Mouse (Mus musculus): ENCODE results near the gene Dusp2. TPM values are rescaled to one million over a fixed set of nuclear protein-coding genes. Genes with fewer than 3 reads are reported as not detected.

Dusp2 gene
- polyA plus RNA-seq, 1 experiment from 2014 or later: 2.8 TPM

- peak overlapping the region; percentile 92 for H3K9ac ChIP-seq
- peak overlapping the region; percentile 96 for H3K4me2 ChIP-seq
- DNase-seq (peak; percentile 44), ATAC-seq (ENCODE audit: low read depth) (peak; percentile 10; the same call in 1 of the 2 replicates)
- peak overlapping the region; percentile 68 for H3K4me3 ChIP-seq (replicated peaks)
- H3K27ac ChIP-seq: peak overlapping the region; percentile 97
- peaks cover 99% of the 10 kb centered on the region for H3K4me1 ChIP-seq (replicated peaks)
- 63% methylated on average over 5 of the region's 5 CpGs for WGBS (ENCODE audit: insufficient replicate concordance)
- H3K27me3 ChIP-seq: peaks cover 30% of the 10 kb centered on the region
- H3K36me3 ChIP-seq: peaks cover 34% of the 10 kb centered on the region
- no peaks in the 10 kb centered on the region for H3K9me3 ChIP-seq (replicated peaks)
These were observed 33.9 kb downstream of the Dusp2 start for GRCm38 (mm10) chr2:127369703-127370376.

GRCm38 (mm10) chr2:127370561-127371483, 34.9 kb downstream of the Dusp2 start:
- peak overlapping the region; percentile 68 for H3K4me3 ChIP-seq (replicated peaks)
- peaks cover 20% of the 10 kb centered on the region for H3K27me3 ChIP-seq
- WGBS (ENCODE audit: insufficient replicate concordance): 19% methylated on average over 9 of the region's 9 CpGs
- no peaks in the 10 kb centered on the region for H3K9me3 ChIP-seq (replicated peaks)
- H3K36me3 ChIP-seq: peaks cover 29% of the 10 kb centered on the region
- H3K4me1 ChIP-seq (replicated peaks): peaks cover 100% of the 10 kb centered on the region
- ATAC-seq (ENCODE audit: low read depth): peak; percentile 89
- peak overlapping the region; percentile 96 for H3K4me2 ChIP-seq
- peak; percentile 85 for DNase-seq
- H3K27ac ChIP-seq: peak overlapping the region; percentile 97
- peak overlapping the region; percentile 92 for H3K9ac ChIP-seq

DNA sequence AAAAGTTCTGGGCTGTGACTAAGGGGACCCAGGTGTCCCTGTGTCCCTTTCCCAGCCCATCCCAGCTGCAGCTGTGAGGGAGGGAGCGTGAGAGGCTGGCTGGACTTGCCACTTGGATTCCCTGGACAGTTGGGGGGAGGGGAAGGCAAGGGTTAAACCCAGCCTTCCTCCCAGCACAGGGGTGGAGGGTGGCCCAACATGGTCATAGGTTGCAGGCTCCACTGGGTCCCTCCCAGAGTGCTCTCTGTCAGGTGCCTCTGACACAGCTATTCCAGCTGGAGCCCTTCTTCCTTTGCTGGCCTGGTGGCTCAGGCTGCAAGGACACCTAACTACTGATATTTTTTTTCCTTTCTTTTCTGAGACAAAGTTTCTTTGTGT, 35.5 kb downstream of the Dusp2 start:
- Histone ChIP-seq H3K4me3 (replicated peaks) (peak overlapping the region; percentile 68), H3K27me3 (peaks cover 14% of the 10 kb centered on the region), H3K9me3 (replicated peaks) (no peaks in the 10 kb centered on the region), H3K27ac (peak overlapping the region; percentile 97), H3K4me2 (peak overlapping the region; percentile 96), H3K36me3 (peaks cover 24% of the 10 kb centered on the region), H3K4me1 (replicated peaks) (peaks cover 100% of the 10 kb centered on the region), H3K9ac (peak overlapping the region; percentile 92)
- ATAC-seq (ENCODE audit: low read depth) (peak; percentile 77), DNase-seq (peak; percentile 77)
- 60% methylated on average over 1 of the region's 1 CpGs for WGBS (ENCODE audit: insufficient replicate concordance)

DNA sequence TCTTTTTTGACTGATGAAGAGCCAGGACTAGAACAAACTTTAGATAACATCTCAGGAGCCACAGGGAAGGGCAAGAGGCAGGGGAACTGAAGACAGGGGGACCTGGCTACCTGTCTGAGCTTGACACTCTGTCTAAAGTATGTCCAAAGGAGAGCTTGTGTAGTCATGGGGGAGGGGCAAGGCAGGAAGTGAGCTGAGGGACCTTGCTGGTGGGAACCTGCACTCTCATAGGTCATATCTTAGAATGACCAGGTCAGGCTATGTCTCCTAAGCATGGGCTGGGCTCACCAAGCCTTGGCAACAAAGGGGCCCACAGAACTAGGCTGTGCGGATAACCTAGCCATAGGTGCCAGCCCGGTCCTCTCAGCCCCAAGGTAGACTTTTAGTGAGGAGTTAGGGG, 36.1 kb downstream of the Dusp2 start:
- H3K27ac ChIP-seq: peak overlapping the region; percentile 97
- peak overlapping the region; percentile 68; the same call in 1 of the 2 replicates for H3K4me3 ChIP-seq (replicated peaks)
- peak; percentile 37 for DNase-seq
- H3K9ac ChIP-seq: peak overlapping the region; percentile 92
- H3K36me3 ChIP-seq: peaks cover 20% of the 10 kb centered on the region
- H3K27me3 ChIP-seq: peaks cover 8% of the 10 kb centered on the region
- H3K4me2 ChIP-seq: peak overlapping the region; percentile 96
- 50% methylated on average over 2 of the region's 2 CpGs for WGBS (ENCODE audit: insufficient replicate concordance)
- no peaks in the 10 kb centered on the region for H3K9me3 ChIP-seq (replicated peaks)
- ATAC-seq (ENCODE audit: low read depth): no peak
- peaks cover 100% of the 10 kb centered on the region for H3K4me1 ChIP-seq (replicated peaks)

DNA sequence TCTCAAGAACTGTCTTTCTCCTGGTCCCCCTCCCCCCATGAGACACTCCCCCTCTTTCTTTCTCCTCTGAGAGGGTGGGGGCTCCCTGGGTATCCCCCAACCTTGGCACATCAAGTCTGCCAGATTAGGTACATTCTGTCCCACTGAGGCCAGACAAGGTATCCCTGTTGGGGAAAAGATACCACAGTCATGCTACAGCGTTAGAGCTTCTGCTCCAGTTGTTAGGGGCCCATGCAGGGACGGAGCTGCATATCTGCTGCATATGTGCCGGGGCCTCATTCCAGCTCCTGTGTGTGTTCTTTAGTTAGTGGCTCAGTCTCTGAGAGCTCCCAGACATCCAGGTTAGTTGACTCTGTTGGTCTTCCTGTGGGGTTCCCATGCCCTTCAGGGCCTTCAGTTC, 38.2 kb downstream of the Dusp2 start:
- ATAC-seq (ENCODE audit: low read depth): peak; percentile 42
- no peaks in the 10 kb centered on the region for H3K27me3 ChIP-seq
- 27% methylated on average over 3 of the region's 3 CpGs for WGBS (ENCODE audit: insufficient replicate concordance)
- peak overlapping the region; percentile 52 for H3K4me3 ChIP-seq (replicated peaks)
- H3K27ac ChIP-seq: peak overlapping the region; percentile 97
- peak overlapping the region; percentile 92 for H3K9ac ChIP-seq
- H3K36me3 ChIP-seq: no peaks in the 10 kb centered on the region
- peaks cover 100% of the 10 kb centered on the region for H3K4me1 ChIP-seq (replicated peaks)
- no peaks in the 10 kb centered on the region for H3K9me3 ChIP-seq (replicated peaks)
- peak; percentile 57 for DNase-seq
- peak overlapping the region; percentile 74 for H3K4me2 ChIP-seq

GRCm38 (mm10) chr2:127375087-127375486, 39.1 kb downstream of the Dusp2 start:
- H3K4me3 ChIP-seq (replicated peaks): peak overlapping the region; percentile 52
- 22% methylated on average over 3 of the region's 3 CpGs for WGBS (ENCODE audit: insufficient replicate concordance)
- peak overlapping the region; percentile 74 for H3K4me2 ChIP-seq
- H3K27me3 ChIP-seq: no peaks in the 10 kb centered on the region
- peak overlapping the region; percentile 97 for H3K27ac ChIP-seq
- ATAC-seq (ENCODE audit: low read depth) (no peak), DNase-seq (peak; percentile 20)
- no peaks in the 10 kb centered on the region for H3K9me3 ChIP-seq (replicated peaks)
- H3K36me3 ChIP-seq: no peaks in the 10 kb centered on the region
- peaks cover 98% of the 10 kb centered on the region for H3K4me1 ChIP-seq (replicated peaks)
- peak overlapping the region; percentile 92 for H3K9ac ChIP-seq

DNA sequence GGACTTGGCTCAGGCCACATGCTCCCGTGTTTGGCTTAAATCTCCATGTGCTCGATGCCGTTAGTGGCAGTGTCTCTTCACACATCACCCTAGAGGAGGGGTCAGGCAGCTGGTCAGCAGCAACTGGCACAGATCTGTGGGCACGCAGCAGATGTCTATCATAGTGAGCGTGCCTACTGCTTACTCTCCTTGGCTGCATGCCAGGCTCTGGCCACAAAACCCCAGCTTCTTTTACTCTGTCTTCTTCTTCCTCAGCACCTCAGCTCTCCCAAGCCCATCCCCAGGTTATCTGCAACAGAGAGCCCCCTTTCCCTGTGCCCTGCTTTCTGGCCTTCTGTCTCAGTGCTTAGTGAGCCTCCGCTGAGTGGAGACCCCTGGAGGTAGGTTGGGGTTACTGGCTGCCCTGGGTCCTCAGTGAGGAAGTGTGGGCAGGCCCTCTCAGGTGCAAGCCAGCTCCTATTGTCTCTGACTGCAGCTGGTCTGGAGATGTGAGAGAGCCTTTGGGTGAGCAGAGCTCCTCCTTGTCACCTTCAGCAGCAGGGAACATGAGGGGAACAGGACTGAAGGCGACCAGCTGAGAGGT, 39.9 kb downstream of the Dusp2 start:
- Histone ChIP-seq H3K9me3 (replicated peaks) (no peaks in the 10 kb centered on the region), H3K9ac (peak overlapping the region; percentile 92), H3K27me3 (no peaks in the 10 kb centered on the region), H3K4me1 (replicated peaks) (peaks cover 90% of the 10 kb centered on the region), H3K4me3 (replicated peaks) (peak overlapping the region; percentile 52), H3K27ac (peak overlapping the region; percentile 97), H3K36me3 (no peaks in the 10 kb centered on the region), H3K4me2 (peak overlapping the region; percentile 74)
- DNase-seq (peak; percentile 38), ATAC-seq (ENCODE audit: low read depth) (no peak)
- 43% methylated on average over 7 of the region's 7 CpGs for WGBS (ENCODE audit: insufficient replicate concordance)

GRCm38 (mm10) chr2:127376423-127377051, 40.6 kb downstream of the Dusp2 start:
- H3K4me2 ChIP-seq: peak overlapping the region; percentile 74
- H3K27me3 ChIP-seq: no peaks in the 10 kb centered on the region
- H3K9me3 ChIP-seq (replicated peaks): no peaks in the 10 kb centered on the region
- H3K4me3 ChIP-seq (replicated peaks): peak overlapping the region; percentile 52
- ATAC-seq (ENCODE audit: low read depth) (no peak), DNase-seq (no peak)
- peaks cover 84% of the 10 kb centered on the region for H3K4me1 ChIP-seq (replicated peaks)
- H3K27ac ChIP-seq: peak overlapping the region; percentile 97
- H3K9ac ChIP-seq: peak overlapping the region; percentile 92
- H3K36me3 ChIP-seq: no peaks in the 10 kb centered on the region
- whole genome bisulfite sequencing (ENCODE audit: insufficient replicate concordance): 80% methylated on average over 6 of the region's 6 CpGs

GRCm38 (mm10) chr2:127377942-127378610, 42.1 kb downstream of the Dusp2 start:
- WGBS (ENCODE audit: insufficient replicate concordance): 59% methylated on average over 7 of the region's 7 CpGs
- DNase-seq (no peak), ATAC-seq (ENCODE audit: low read depth) (no peak)
- Histone ChIP-seq H3K9ac (no peak overlapping the region; the same call in 1 of the 2 replicates), H3K27me3 (no peaks in the 10 kb centered on the region), H3K4me3 (replicated peaks) (no peak overlapping the region), H3K9me3 (replicated peaks) (no peaks in the 10 kb centered on the region), H3K36me3 (no peaks in the 10 kb centered on the region), H3K27ac (peak overlapping the region; percentile 97; the same call in 1 of the 2 replicates), H3K4me2 (0 out of 2 replicates have a peak overlapping the region, but pooled peaks have one; percentile 74), H3K4me1 (replicated peaks) (peaks cover 68% of the 10 kb centered on the region)

- WGBS (ENCODE audit: insufficient replicate concordance): 73% methylated on average over 7 of the region's 7 CpGs
These were observed 42.6 kb downstream of the Dusp2 start for GRCm38 (mm10) chr2:127378611-127378990.

More at GRCm38 (mm10) chr2:127378611-127378990, 42.6 kb downstream of the Dusp2 start:
- ATAC-seq (ENCODE audit: low read depth) (no peak), DNase-seq (no peak)
- H3K36me3 ChIP-seq: no peaks in the 10 kb centered on the region
- no peak overlapping the region; the same call in 1 of the 2 replicates for H3K9ac ChIP-seq
- no peak overlapping the region for H3K4me2 ChIP-seq
- no peak overlapping the region for H3K4me3 ChIP-seq (replicated peaks)
- no peaks in the 10 kb centered on the region for H3K9me3 ChIP-seq (replicated peaks)
- H3K27ac ChIP-seq: peak overlapping the region; percentile 97; the same call in 1 of the 2 replicates
- H3K4me1 ChIP-seq (replicated peaks): peaks cover 63% of the 10 kb centered on the region
- no peaks in the 10 kb centered on the region for H3K27me3 ChIP-seq
